Mouse (Mus musculus) hindbrain, embryonic 14.5 days (tissue): ENCODE data around the gene Dnaja3. TPM values are rescaled to one million over a fixed set of nuclear protein-coding genes. Genes with fewer than 3 reads are reported as not detected.

Experiments used
- ATAC-seq: fragments of 200-750 bp; cut with Nextera tagmentation; 2 replicates; pipeline ENCODE4 v1.8.0; 2017; ENCODE audit warnings: moderate number of reproducible peaks, mild to moderate bottlenecking, moderate TSS enrichment, moderate library complexity; ENCODE audit not compliant: low FRiP score
- DNase-seq: peaks from one replicate; pipeline ENCODE4 v3.0.0-alpha.2; 2015; ENCODE audit warnings: low spot score
- H3K27ac ChIP-seq: fragments of 300-500 bp; sonication (generic); 2 replicates; pipeline ENCODE4 v1.5.1; 2014; ENCODE audit warnings: mild to moderate bottlenecking, moderate library complexity
- H3K27me3 ChIP-seq: fragments of 300-500 bp; sonication (generic); 2 replicates; pipeline ENCODE4 v1.6.1; 2014; ENCODE audit warnings: mild to moderate bottlenecking, low read length, mixed read lengths; ENCODE audit not compliant: control insufficient read depth, insufficient read depth
- H3K36me3 ChIP-seq: fragments of 300-500 bp; sonication (generic); replicated peaks from 2 replicates; pipeline ENCODE4 v1.6.1; 2014; ENCODE audit not compliant: control insufficient read depth, insufficient read depth
- H3K4me1 ChIP-seq: fragments of 300-500 bp; sonication (generic); replicated peaks from 2 replicates; pipeline ENCODE4 v1.6.1; 2014; ENCODE audit warnings: antibody characterized with exemption, low read length, mixed read lengths; ENCODE audit not compliant: control insufficient read depth, insufficient read depth
- H3K4me2 ChIP-seq: fragments of 300-500 bp; sonication (generic); replicated peaks from 2 replicates; pipeline ENCODE4 v1.6.1; 2014; ENCODE audit warnings: mild to moderate bottlenecking, moderate library complexity
- H3K4me3 ChIP-seq: fragments of 300-500 bp; sonication (generic); replicated peaks from 2 replicates; pipeline ENCODE4 v1.5.1; 2014; ENCODE audit warnings: mild to moderate bottlenecking, low read length
- H3K9ac ChIP-seq: fragments of 300-500 bp; sonication (generic); 2 replicates; pipeline ENCODE4 v1.6.1; 2014
- H3K9me3 ChIP-seq: fragments of 300-500 bp; sonication (generic); 2 replicates; pipeline ENCODE4 v1.6.1; 2016; ENCODE audit warnings: low read length; ENCODE audit not compliant: control insufficient read depth
- WGBS: fragments of 180-500 bp; shearing (Covaris S2); extraction: QIAGEN DNeasy Blood & Tissue Kit; methylation state at CpG from one replicate; pipeline ENCODE4 v1.1.7; 2014; 5-methylcytosine and 5-hydroxymethylcytosine counted together
- polyA plus RNA-seq: library from polyadenylated mRNA; unstranded; fragments of >200 nt; fragmentation: Nextera tagmentation; extraction: Ambion mirVana; gene quantifications from 2 replicates; pipeline ENCODE4 v1.2.1, GENCODE M21; 2014

Gene Dnaja3
- polyA plus RNA-seq, 1 experiment from 2014 or later, result 54.6 TPM

GRCm38 (mm10) chr16:4597296-4597695 lies 42.5 kb upstream of the Dnaja3 start:
- Histone ChIP-seq H3K36me3 (no peaks in the 10 kb centered on the region), H3K9ac (peak overlapping the region; percentile 25; the same call in 1 of the 2 replicates), H3K9me3 (no peaks in the 10 kb centered on the region), H3K27ac (no peak overlapping the region), H3K27me3 (no peaks in the 10 kb centered on the region), H3K4me2 (peak overlapping the region; percentile 91), H3K4me1 (peaks cover 57% of the 10 kb centered on the region), H3K4me3 (peak overlapping the region; percentile 87; the same call in 1 of the 2 replicates)
- 58% methylated on average over 7 of the region's 7 CpGs for WGBS
- DNase-seq, result no peak
- no peak for ATAC-seq

- H3K9me3 ChIP-seq, result no peaks in the 10 kb centered on the region
- 0 out of 2 replicates have a peak overlapping the region, but pooled peaks have one; percentile 87 for H3K4me3 ChIP-seq
- H3K27ac ChIP-seq, result no peak overlapping the region
- ATAC-seq (no peak), DNase-seq (no peak)
- H3K9ac ChIP-seq, result 0 out of 2 replicates have a peak overlapping the region, but pooled peaks have one; percentile 39
- WGBS, result 63% methylated on average over 5 of the region's 5 CpGs
- H3K36me3 ChIP-seq, result no peaks in the 10 kb centered on the region
- peaks cover 61% of the 10 kb centered on the region for H3K4me1 ChIP-seq
- no peaks in the 10 kb centered on the region for H3K27me3 ChIP-seq
- peak overlapping the region; percentile 0 for H3K4me2 ChIP-seq
Measured at GRCm38 (mm10) chr16:4598041-4598440, 41.7 kb upstream of the Dnaja3 start.

GRCm38 (mm10) chr16:4598891-4599543 lies 40.8 kb upstream of the Dnaja3 start:
- no peak for ATAC-seq

GRCm38 (mm10) chr16:4599616-4600015 lies 40.2 kb upstream of the Dnaja3 start:
- ATAC-seq, result no peak
- 84% methylated on average over 3 of the region's 3 CpGs for WGBS

More at GRCm38 (mm10) chr16:4598891-4599543, 40.8 kb upstream of the Dnaja3 start:
- Histone ChIP-seq H3K4me3 (no peak overlapping the region), H3K4me1 (peaks cover 63% of the 10 kb centered on the region), H3K27me3 (no peaks in the 10 kb centered on the region), H3K27ac (0 out of 2 replicates have a peak overlapping the region, but pooled peaks have one; percentile 52), H3K9ac (no peak overlapping the region), H3K9me3 (no peaks in the 10 kb centered on the region), H3K36me3 (no peaks in the 10 kb centered on the region), H3K4me2 (peak overlapping the region; percentile 0; the same call in 1 of the 2 replicates)
- DNase-seq, result no peak
- WGBS, result 20% methylated on average over 6 of the region's 6 CpGs

GRCm38 (mm10) chr16:4600701-4601310 lies 39.0 kb upstream of the Dnaja3 start:
- Histone ChIP-seq H3K27ac (no peak overlapping the region), H3K4me1 (peaks cover 65% of the 10 kb centered on the region), H3K9me3 (no peaks in the 10 kb centered on the region), H3K4me2 (no peak overlapping the region), H3K27me3 (no peaks in the 10 kb centered on the region), H3K36me3 (no peaks in the 10 kb centered on the region), H3K9ac (no peak overlapping the region), H3K4me3 (no peak overlapping the region)
- ATAC-seq (no peak), DNase-seq (no peak)
- WGBS, result 82% methylated on average over 9 of the region's 9 CpGs

More at GRCm38 (mm10) chr16:4599616-4600015, 40.2 kb upstream of the Dnaja3 start:
- Histone ChIP-seq H3K9me3 (no peaks in the 10 kb centered on the region), H3K4me2 (no peak overlapping the region), H3K4me3 (no peak overlapping the region), H3K9ac (no peak overlapping the region), H3K4me1 (peaks cover 68% of the 10 kb centered on the region), H3K27me3 (no peaks in the 10 kb centered on the region), H3K36me3 (no peaks in the 10 kb centered on the region), H3K27ac (no peak overlapping the region)
- DNase-seq, result no peak

GRCm38 (mm10) chr16:4602189-4602588 lies 37.6 kb upstream of the Dnaja3 start:
- WGBS, result 5% methylated on average over 3 of the region's 3 CpGs
- H3K9ac ChIP-seq, result no peak overlapping the region
- H3K4me3 ChIP-seq, result no peak overlapping the region
- H3K9me3 ChIP-seq, result no peaks in the 10 kb centered on the region
- 0 out of 2 replicates have a peak overlapping the region, but pooled peaks have one; percentile 3 for H3K27ac ChIP-seq
- ATAC-seq, result no peak
- H3K36me3 ChIP-seq, result no peaks in the 10 kb centered on the region
- no peak overlapping the region for H3K4me2 ChIP-seq
- no peak for DNase-seq
- H3K4me1 ChIP-seq, result peaks cover 64% of the 10 kb centered on the region
- H3K27me3 ChIP-seq, result no peaks in the 10 kb centered on the region

- WGBS, result 44% methylated on average over 7 of the region's 7 CpGs
- no peak for ATAC-seq
- no peak for DNase-seq
- no peaks in the 10 kb centered on the region for H3K36me3 ChIP-seq
- no peak overlapping the region for H3K4me2 ChIP-seq
- H3K9me3 ChIP-seq, result no peaks in the 10 kb centered on the region
- 0 out of 2 replicates have a peak overlapping the region, but pooled peaks have one; percentile 3 for H3K27ac ChIP-seq
- peaks cover 65% of the 10 kb centered on the region for H3K4me1 ChIP-seq
- no peaks in the 10 kb centered on the region for H3K27me3 ChIP-seq
- H3K4me3 ChIP-seq, result no peak overlapping the region
- H3K9ac ChIP-seq, result peak overlapping the region; percentile 39
Measured at GRCm38 (mm10) chr16:4602766-4603452, 36.9 kb upstream of the Dnaja3 start.

GRCm38 (mm10) chr16:4603453-4603837 lies 36.3 kb upstream of the Dnaja3 start:
- H3K4me2 ChIP-seq, result no peak overlapping the region
- 64% methylated on average over 1 of the region's 1 CpGs for WGBS
- H3K27ac ChIP-seq, result no peak overlapping the region
- ATAC-seq (no peak), DNase-seq (no peak)
- H3K9ac ChIP-seq, result peak overlapping the region; percentile 39; the same call in 1 of the 2 replicates
- no peaks in the 10 kb centered on the region for H3K27me3 ChIP-seq
- 0 out of 2 replicates have a peak, but pooled peaks cover under 1% of the 10 kb centered on the region for H3K36me3 ChIP-seq
- H3K9me3 ChIP-seq, result no peaks in the 10 kb centered on the region
- peaks cover 59% of the 10 kb centered on the region for H3K4me1 ChIP-seq
- H3K4me3 ChIP-seq, result no peak overlapping the region

GRCm38 (mm10) chr16:4604293-4604837 lies 35.4 kb upstream of the Dnaja3 start:
- WGBS, result 74% methylated on average over 11 of the region's 11 CpGs

More at GRCm38 (mm10) chr16:4604293-4604837, 35.4 kb upstream of the Dnaja3 start:
- DNase-seq, result no peak
- Histone ChIP-seq H3K9ac (no peak overlapping the region), H3K4me3 (no peak overlapping the region), H3K4me1 (peaks cover 50% of the 10 kb centered on the region), H3K27ac (no peak overlapping the region), H3K4me2 (no peak overlapping the region), H3K9me3 (no peaks in the 10 kb centered on the region), H3K27me3 (no peaks in the 10 kb centered on the region), H3K36me3 (0 out of 2 replicates have a peak, but pooled peaks cover 8% of the 10 kb centered on the region)
- no peak for ATAC-seq
